Mouse (Mus musculus): ENCODE measurements around the gene Mrps35. TPM values are rescaled to one million over a fixed set of nuclear protein-coding genes. Genes with fewer than 3 reads are reported as not detected.

The Mrps35 gene
- polyA plus RNA-seq, 1 experiment from 2014 or later = 90.0 TPM

- Histone ChIP-seq H3K27ac (ENCODE audit: low read depth, low read length) (no peak overlapping the region), H3K9ac (ENCODE audit: low read length) (no peak overlapping the region), H3K4me1 (ENCODE audit: control insufficient read depth, insufficient read depth, low read length) (no peaks in the 10 kb centered on the region), H3K36me3 (ENCODE audit: control insufficient read depth, insufficient read depth, low read length) (peaks cover 6% of the 10 kb centered on the region), H3K9me3 (ENCODE audit: control insufficient read depth, low read length) (no peaks in the 10 kb centered on the region), H3K4me3 (ENCODE audit: low read depth, low read length) (no peak overlapping the region), H3K27me3 (ENCODE audit: control insufficient read depth, insufficient read depth, low read length) (no peaks in the 10 kb centered on the region), H3K4me2 (ENCODE audit: low read depth) (no peak overlapping the region)
- DNase-seq (ENCODE audit: low spot score) = no peak
- no peak for ATAC-seq (ENCODE audit: insufficient read depth, low FRiP score, low TSS enrichment)
- WGBS = 97% methylated on average over 13 of the region's 13 CpGs
Measured at GRCm38 (mm10) chr6:147049239-147049805, 6.8 kb downstream of the Mrps35 start.

GRCm38 (mm10) chr6:147051666-147052065 lies 9.1 kb downstream of the Mrps35 start:
- WGBS = 96% methylated on average over 8 of the region's 8 CpGs
- H3K36me3 ChIP-seq (ENCODE audit: control insufficient read depth, insufficient read depth, low read length) = peaks cover 6% of the 10 kb centered on the region
- no peak for DNase-seq (ENCODE audit: low spot score)
- H3K27me3 ChIP-seq (ENCODE audit: control insufficient read depth, insufficient read depth, low read length) = no peaks in the 10 kb centered on the region
- ATAC-seq (ENCODE audit: insufficient read depth, low FRiP score, low TSS enrichment) = no peak
- no peak overlapping the region for H3K27ac ChIP-seq (ENCODE audit: low read depth, low read length)
- no peak overlapping the region for H3K4me2 ChIP-seq (ENCODE audit: low read depth)
- no peaks in the 10 kb centered on the region for H3K4me1 ChIP-seq (ENCODE audit: control insufficient read depth, insufficient read depth, low read length)
- H3K9ac ChIP-seq (ENCODE audit: low read length) = no peak overlapping the region
- H3K9me3 ChIP-seq (ENCODE audit: control insufficient read depth, low read length) = no peaks in the 10 kb centered on the region
- no peak overlapping the region for H3K4me3 ChIP-seq (ENCODE audit: low read depth, low read length)

- Histone ChIP-seq H3K9me3 (ENCODE audit: control insufficient read depth, low read length) (no peaks in the 10 kb centered on the region), H3K4me3 (ENCODE audit: low read depth, low read length) (no peak overlapping the region), H3K27ac (ENCODE audit: low read depth, low read length) (no peak overlapping the region), H3K27me3 (ENCODE audit: control insufficient read depth, insufficient read depth, low read length) (no peaks in the 10 kb centered on the region), H3K36me3 (ENCODE audit: control insufficient read depth, insufficient read depth, low read length) (peaks cover 6% of the 10 kb centered on the region), H3K4me2 (ENCODE audit: low read depth) (no peak overlapping the region), H3K4me1 (ENCODE audit: control insufficient read depth, insufficient read depth, low read length) (no peaks in the 10 kb centered on the region), H3K9ac (ENCODE audit: low read length) (no peak overlapping the region)
- ATAC-seq (ENCODE audit: insufficient read depth, low FRiP score, low TSS enrichment) (no peak), DNase-seq (ENCODE audit: low spot score) (no peak)
- WGBS = 92% methylated on average over 9 of the region's 9 CpGs
Measured at GRCm38 (mm10) chr6:147052440-147052839, 9.9 kb downstream of the Mrps35 start.

GRCm38 (mm10) chr6:147053785-147054646 lies 11.5 kb downstream of the Mrps35 start:
- H3K4me3 ChIP-seq (ENCODE audit: low read depth, low read length) = no peak overlapping the region
- peaks cover 6% of the 10 kb centered on the region for H3K36me3 ChIP-seq (ENCODE audit: control insufficient read depth, insufficient read depth, low read length)
- H3K9ac ChIP-seq (ENCODE audit: low read length) = no peak overlapping the region
- H3K9me3 ChIP-seq (ENCODE audit: control insufficient read depth, low read length) = no peaks in the 10 kb centered on the region
- 90% methylated on average over 19 of the region's 19 CpGs for WGBS
- no peak for DNase-seq (ENCODE audit: low spot score)
- no peak overlapping the region for H3K4me2 ChIP-seq (ENCODE audit: low read depth)
- no peaks in the 10 kb centered on the region for H3K27me3 ChIP-seq (ENCODE audit: control insufficient read depth, insufficient read depth, low read length)
- no peak for ATAC-seq (ENCODE audit: insufficient read depth, low FRiP score, low TSS enrichment)
- H3K27ac ChIP-seq (ENCODE audit: low read depth, low read length) = no peak overlapping the region
- H3K4me1 ChIP-seq (ENCODE audit: control insufficient read depth, insufficient read depth, low read length) = no peaks in the 10 kb centered on the region

GRCm38 (mm10) chr6:147055374-147055977 lies 12.9 kb downstream of the Mrps35 start:
- no peak overlapping the region for H3K9ac ChIP-seq (ENCODE audit: low read length)
- no peak for DNase-seq (ENCODE audit: low spot score)
- H3K4me1 ChIP-seq (ENCODE audit: control insufficient read depth, insufficient read depth, low read length) = no peaks in the 10 kb centered on the region
- H3K27me3 ChIP-seq (ENCODE audit: control insufficient read depth, insufficient read depth, low read length) = no peaks in the 10 kb centered on the region
- no peak overlapping the region for H3K4me3 ChIP-seq (ENCODE audit: low read depth, low read length)
- no peaks in the 10 kb centered on the region; the same call in 1 of the 2 replicates for H3K36me3 ChIP-seq (ENCODE audit: control insufficient read depth, insufficient read depth, low read length)
- H3K9me3 ChIP-seq (ENCODE audit: control insufficient read depth, low read length) = no peaks in the 10 kb centered on the region
- no peak overlapping the region for H3K27ac ChIP-seq (ENCODE audit: low read depth, low read length)
- WGBS = 90% methylated on average over 10 of the region's 10 CpGs
- no peak overlapping the region for H3K4me2 ChIP-seq (ENCODE audit: low read depth)
- no peak for ATAC-seq (ENCODE audit: insufficient read depth, low FRiP score, low TSS enrichment)

GRCm38 (mm10) chr6:147059326-147059725 lies 16.8 kb downstream of the Mrps35 start:
- H3K4me1 ChIP-seq (ENCODE audit: control insufficient read depth, insufficient read depth, low read length) = no peaks in the 10 kb centered on the region
- no peak overlapping the region for H3K4me3 ChIP-seq (ENCODE audit: low read depth, low read length)
- H3K27ac ChIP-seq (ENCODE audit: low read depth, low read length) = no peak overlapping the region
- ATAC-seq (ENCODE audit: insufficient read depth, low FRiP score, low TSS enrichment) (no peak), DNase-seq (ENCODE audit: low spot score) (no peak)
- 69% methylated on average over 7 of the region's 7 CpGs for WGBS
- no peaks in the 10 kb centered on the region for H3K27me3 ChIP-seq (ENCODE audit: control insufficient read depth, insufficient read depth, low read length)
- peaks cover 2% of the 10 kb centered on the region for H3K36me3 ChIP-seq (ENCODE audit: control insufficient read depth, insufficient read depth, low read length)
- H3K9me3 ChIP-seq (ENCODE audit: control insufficient read depth, low read length) = no peaks in the 10 kb centered on the region
- H3K9ac ChIP-seq (ENCODE audit: low read length) = no peak overlapping the region
- no peak overlapping the region for H3K4me2 ChIP-seq (ENCODE audit: low read depth)

- WGBS = 93% methylated on average over 9 of the region's 9 CpGs
- Histone ChIP-seq H3K4me3 (ENCODE audit: low read depth, low read length) (no peak overlapping the region), H3K4me2 (ENCODE audit: low read depth) (no peak overlapping the region), H3K9me3 (ENCODE audit: control insufficient read depth, low read length) (no peaks in the 10 kb centered on the region), H3K27me3 (ENCODE audit: control insufficient read depth, insufficient read depth, low read length) (no peaks in the 10 kb centered on the region), H3K4me1 (ENCODE audit: control insufficient read depth, insufficient read depth, low read length) (no peaks in the 10 kb centered on the region), H3K27ac (ENCODE audit: low read depth, low read length) (no peak overlapping the region), H3K36me3 (ENCODE audit: control insufficient read depth, insufficient read depth, low read length) (peaks cover 2% of the 10 kb centered on the region), H3K9ac (ENCODE audit: low read length) (no peak overlapping the region)
- ATAC-seq (ENCODE audit: insufficient read depth, low FRiP score, low TSS enrichment) (no peak), DNase-seq (ENCODE audit: low spot score) (no peak)
Measured at GRCm38 (mm10) chr6:147061630-147062029, 19.1 kb downstream of the Mrps35 start.

- H3K27ac ChIP-seq (ENCODE audit: low read depth, low read length) = no peak overlapping the region
Measured at GRCm38 (mm10) chr6:147062034-147062433, 19.5 kb downstream of the Mrps35 start.

More at GRCm38 (mm10) chr6:147062034-147062433, 19.5 kb downstream of the Mrps35 start:
- WGBS = 80% methylated on average over 7 of the region's 7 CpGs
- Histone ChIP-seq H3K9me3 (ENCODE audit: control insufficient read depth, low read length) (no peaks in the 10 kb centered on the region), H3K4me1 (ENCODE audit: control insufficient read depth, insufficient read depth, low read length) (no peaks in the 10 kb centered on the region), H3K36me3 (ENCODE audit: control insufficient read depth, insufficient read depth, low read length) (peaks cover 2% of the 10 kb centered on the region), H3K27me3 (ENCODE audit: control insufficient read depth, insufficient read depth, low read length) (no peaks in the 10 kb centered on the region), H3K9ac (ENCODE audit: low read length) (no peak overlapping the region), H3K4me3 (ENCODE audit: low read depth, low read length) (no peak overlapping the region), H3K4me2 (ENCODE audit: low read depth) (no peak overlapping the region)
- ATAC-seq (ENCODE audit: insufficient read depth, low FRiP score, low TSS enrichment) (no peak), DNase-seq (ENCODE audit: low spot score) (no peak)

Data from neural tube, embryonic 11.5 days (tissue).